Mouse (Mus musculus): ENCODE measurements around the gene Olfr312.
A peak's percentile ranks its signal among the peaks of the same experiment; 100 is the strongest.
"Not testable (repeated sequence)": the region's sequence is repeated elsewhere in the genome, so short reads cannot be mapped to it uniquely, and the experiment has no call there.

Gene Olfr312

DNA sequence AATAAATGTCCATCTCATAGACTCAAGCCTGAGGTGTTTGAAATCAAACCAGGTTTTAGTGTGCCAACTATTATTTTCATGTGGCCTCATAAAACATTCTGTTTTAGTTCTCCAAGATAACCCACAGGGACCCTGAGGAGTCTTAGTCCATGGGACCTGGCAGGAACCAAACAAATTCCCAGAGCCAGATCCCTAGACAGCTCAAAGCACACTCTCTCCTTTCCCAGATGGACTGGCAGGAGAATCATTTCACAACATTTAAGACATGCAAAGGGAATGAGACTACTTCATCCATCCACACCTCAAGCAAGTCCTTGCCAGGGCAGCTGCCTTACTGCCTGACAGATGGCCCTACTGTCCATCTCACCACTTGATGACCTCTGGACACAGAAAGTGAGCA is at the start of gene Olfr312:
Olfr312 (plus strand) TSS at position 301 of the 400 bp plus-strand sequence.
- DNase-seq (ENCODE audit: low spot score), result not testable (repeated sequence)

- DNase-seq (ENCODE audit: low spot score), result no peak
Observed at GRCm38 (mm10) chr11:58782480-58783089, 46.5 kb upstream of the Olfr312 start, which contains the start of gene Olfr314. Olfr314 (plus strand) TSS chr11:58782952.

DNA sequence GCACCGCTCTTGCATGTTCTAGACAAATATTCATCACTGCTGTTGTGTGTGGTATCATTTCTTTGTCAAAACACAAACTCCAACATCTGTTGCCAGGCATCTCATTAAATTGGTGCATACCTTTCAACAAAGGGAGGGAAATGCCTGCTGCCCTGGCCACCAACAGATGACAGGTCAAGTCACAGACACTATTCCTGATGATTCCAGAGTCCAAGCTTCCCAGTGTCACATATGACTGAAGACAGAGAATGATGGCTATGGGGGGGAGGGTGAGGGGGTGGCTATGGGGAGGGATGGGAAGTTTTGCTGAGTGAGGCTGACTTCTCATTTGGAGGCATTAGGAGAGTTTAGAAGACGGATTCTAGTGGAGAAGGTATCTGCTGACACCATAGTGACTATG is 44.9 kb upstream of the Olfr312 start:
- no peak for DNase-seq (ENCODE audit: low spot score)

GRCm38 (mm10) chr11:58787651-58788050 is 41.4 kb upstream of the Olfr312 start:
- no peak for DNase-seq (ENCODE audit: low spot score)

GRCm38 (mm10) chr11:58788346-58788745 is 40.7 kb upstream of the Olfr312 start:
- no peak for DNase-seq (ENCODE audit: low spot score)

DNA sequence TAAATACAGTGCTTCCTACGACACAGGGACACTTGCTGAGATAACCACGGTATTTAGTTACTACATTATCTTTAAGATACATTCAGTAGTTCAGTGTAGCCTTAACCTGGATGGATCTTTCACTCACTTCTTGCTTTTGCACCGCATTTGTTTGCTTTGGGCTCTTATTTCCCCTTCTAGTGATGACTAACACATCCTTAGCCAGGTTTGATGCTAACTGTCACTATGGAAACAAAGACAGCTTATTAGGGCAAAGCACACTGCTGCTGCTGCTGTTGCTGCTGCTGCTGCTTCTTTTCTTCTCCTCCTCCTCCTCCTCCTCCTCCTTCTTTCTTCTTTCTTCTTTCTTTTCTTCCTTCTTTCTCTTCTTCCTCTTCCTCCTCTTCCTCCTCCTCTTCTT is 39.5 kb upstream of the Olfr312 start:
- DNase-seq (ENCODE audit: low spot score), result no peak

GRCm38 (mm10) chr11:58790053-58790452 is 39.0 kb upstream of the Olfr312 start:
- DNase-seq (ENCODE audit: low spot score), result no peak

DNA sequence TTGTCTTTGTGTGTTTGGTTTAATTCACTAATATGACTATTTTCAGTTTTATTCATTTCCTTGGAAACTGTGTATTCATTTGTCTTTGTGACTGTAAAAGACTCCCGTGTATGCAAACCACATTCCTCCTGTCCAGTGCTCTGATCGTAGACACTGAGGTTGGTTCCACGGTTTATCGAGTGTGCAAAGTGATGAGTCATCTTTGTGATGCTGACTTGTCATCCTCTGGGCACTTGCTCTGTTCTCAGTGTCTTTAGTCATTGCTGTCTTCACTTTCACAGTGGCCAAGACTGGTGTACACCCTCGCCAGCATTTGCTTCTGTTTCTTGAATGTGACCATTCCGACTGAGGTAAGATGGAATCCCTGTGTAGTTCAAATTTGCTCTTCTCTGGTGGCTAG is 38.4 kb upstream of the Olfr312 start:
- DNase-seq (ENCODE audit: low spot score), result no peak

DNA sequence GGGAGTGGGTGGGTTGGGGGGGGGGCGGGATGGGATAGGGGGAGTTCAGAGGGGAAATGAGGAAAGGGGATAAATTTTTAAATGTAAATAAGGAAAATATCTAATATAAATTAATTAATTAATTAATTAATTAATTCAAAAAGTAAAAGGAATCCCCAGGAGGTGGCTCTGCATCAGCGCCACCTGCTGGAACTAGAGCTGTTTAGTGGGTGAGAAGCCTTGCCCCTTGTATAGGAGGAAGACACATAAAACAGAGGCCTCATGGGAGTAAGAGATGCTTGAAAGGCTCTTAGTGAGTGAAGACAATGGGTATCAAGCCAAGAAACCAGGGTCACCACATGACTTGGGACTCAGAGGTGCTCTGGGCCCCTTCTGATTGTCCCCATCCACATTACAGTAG is 33.2 kb upstream of the Olfr312 start:
- DNase-seq (ENCODE audit: low spot score), result no peak

DNA sequence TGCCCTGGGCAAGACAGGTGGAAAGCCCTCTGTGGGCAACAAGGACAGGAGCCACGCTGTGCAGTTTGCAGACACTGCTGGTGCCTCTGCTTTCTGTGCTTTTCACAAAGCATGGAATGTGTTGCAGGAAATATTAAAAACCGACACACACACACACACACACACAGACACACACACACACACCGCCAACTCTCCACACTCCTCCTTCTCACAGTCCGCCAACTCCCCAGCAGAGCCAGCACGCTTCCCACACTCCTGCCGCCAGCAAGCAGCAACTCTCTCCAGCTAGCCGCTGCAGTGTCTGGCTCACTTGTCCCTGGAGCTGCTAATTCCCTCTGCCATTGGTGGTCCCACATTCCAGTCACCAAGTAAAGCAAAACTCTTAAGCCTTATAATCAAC is 32.2 kb upstream of the Olfr312 start:
- DNase-seq (ENCODE audit: low spot score), result no peak

GRCm38 (mm10) chr11:58799747-58800146 is 29.3 kb upstream of the Olfr312 start:
- DNase-seq (ENCODE audit: low spot score), result no peak

GRCm38 (mm10) chr11:58801558-58802228 is 27.3 kb upstream of the Olfr312 start, which contains the start of gene Fam183b:
Fam183b (minus strand) TSS chr11:58801960.
- DNase-seq (ENCODE audit: low spot score), result no peak

DNA sequence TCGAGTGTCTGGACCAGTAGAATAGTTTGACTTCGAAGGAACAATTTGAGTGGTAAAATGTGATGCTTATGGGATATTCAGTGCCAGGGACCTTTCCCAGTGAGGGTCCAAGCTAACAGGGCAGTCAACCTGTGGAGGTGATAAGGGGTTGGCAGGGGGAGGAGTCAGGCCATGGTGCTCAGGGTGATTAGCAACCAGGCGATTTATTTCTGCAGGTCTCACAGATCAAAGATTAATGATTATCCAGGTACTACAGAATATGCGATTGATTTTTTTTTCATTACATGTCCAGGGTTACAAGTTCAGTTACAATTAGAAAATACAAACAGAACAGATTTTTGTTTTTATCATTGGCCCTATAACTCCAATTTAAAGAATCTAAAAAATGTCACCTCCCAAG is 25.2 kb upstream of the Olfr312 start:
- no peak for DNase-seq (ENCODE audit: low spot score)

- no peak for DNase-seq (ENCODE audit: low spot score)
Observed at GRCm38 (mm10) chr11:58804393-58804792, 24.6 kb upstream of the Olfr312 start.

DNA sequence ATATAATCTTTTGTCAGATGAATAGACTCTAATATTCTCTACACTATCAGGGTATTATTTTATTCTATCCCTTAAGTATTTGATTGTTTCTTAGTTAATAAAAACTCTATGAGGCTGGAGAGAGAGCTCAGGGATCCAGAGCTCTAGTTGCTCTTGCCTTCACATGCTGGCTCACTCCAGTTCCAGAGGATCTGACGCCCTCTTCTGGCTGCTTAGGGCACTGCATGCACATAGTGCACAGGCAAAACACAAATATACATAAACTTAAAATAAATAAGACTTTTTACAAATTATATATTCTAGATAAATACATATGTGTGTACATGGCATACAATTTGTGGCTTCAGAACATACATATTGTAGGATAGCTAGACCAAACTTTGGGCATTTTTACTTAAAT is 17.0 kb upstream of the Olfr312 start:
- no peak for DNase-seq (ENCODE audit: low spot score)

DNA sequence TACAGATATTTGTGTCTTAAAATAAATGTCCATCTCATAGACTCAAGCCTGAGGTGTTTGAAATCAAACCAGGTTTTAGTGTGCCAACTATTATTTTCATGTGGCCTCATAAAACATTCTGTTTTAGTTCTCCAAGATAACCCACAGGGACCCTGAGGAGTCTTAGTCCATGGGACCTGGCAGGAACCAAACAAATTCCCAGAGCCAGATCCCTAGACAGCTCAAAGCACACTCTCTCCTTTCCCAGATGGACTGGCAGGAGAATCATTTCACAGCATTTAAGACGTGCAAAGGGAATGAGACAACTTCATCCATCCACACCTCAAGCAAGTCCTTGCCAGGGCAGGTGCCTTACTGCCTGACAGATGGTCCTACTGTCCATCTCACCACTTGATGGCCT is 14.3 kb upstream of the Olfr312 start, which contains the start of gene Olfr313:
Olfr313 (plus strand) TSS at position 301 of the 400 bp plus-strand sequence.
- DNase-seq (ENCODE audit: low spot score), result not testable (repeated sequence)

GRCm38 (mm10) chr11:58815676-58816075 is 13.4 kb upstream of the Olfr312 start:
- DNase-seq (ENCODE audit: low spot score), result no peak

DNA sequence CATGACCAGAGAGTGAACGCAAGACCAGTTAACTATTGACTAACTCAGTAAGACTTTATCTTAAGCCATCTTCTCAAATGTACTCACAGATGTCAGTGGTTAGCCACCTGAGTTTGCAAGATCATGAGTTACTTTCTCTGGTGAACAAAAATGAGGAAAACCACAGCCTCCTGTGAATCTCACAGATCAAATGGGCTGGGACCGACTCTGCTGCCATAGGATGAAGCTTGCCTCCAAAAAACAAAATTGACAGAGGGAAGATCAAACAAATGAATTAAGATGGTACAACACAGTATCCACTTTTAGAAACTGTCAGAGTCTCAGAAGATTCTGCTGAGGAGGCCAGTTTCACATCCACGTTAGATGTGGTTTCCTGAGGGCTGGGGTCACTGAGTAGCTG is 727 bp downstream of the Olfr312 start:
- no peak for DNase-seq (ENCODE audit: low spot score)

DNA sequence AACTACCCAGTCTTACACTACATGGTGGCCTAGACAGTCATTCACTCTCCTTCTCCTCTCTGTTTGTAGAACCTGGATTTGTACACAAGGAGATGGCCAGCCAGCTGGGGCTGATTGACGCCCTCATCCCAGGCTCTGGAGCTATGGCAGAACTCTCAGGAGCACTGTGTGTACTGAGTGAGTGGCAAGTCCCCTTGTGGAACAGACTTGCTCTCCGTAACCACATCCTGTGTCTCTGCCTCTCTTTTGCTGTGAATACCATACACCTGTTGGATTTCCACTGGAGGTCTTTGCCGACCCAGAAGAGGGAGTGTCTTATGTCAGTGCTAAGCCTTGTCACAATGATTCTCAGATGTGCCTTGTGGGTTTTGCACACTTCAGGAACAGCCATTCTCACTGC is 3.5 kb downstream of the Olfr312 start:
- DNase-seq (ENCODE audit: low spot score), result not testable (repeated sequence)

- not testable (repeated sequence) for DNase-seq (ENCODE audit: low spot score)
Observed at GRCm38 (mm10) chr11:58838951-58839350, 9.9 kb downstream of the Olfr312 start, which contains the start of gene Olfr311. Olfr311 (plus strand) TSS chr11:58839251.

- peak; percentile 84 for DNase-seq (ENCODE audit: low spot score)
Observed at GRCm38 (mm10) chr11:58846919-58847461, 18.0 kb downstream of the Olfr312 start, which contains the start of gene Gm12258. Gm12258 (plus strand) TSS chr11:58847158.

GRCm38 (mm10) chr11:58847636-58848035 is 18.6 kb downstream of the Olfr312 start:
- DNase-seq (ENCODE audit: low spot score), result no peak

DNA sequence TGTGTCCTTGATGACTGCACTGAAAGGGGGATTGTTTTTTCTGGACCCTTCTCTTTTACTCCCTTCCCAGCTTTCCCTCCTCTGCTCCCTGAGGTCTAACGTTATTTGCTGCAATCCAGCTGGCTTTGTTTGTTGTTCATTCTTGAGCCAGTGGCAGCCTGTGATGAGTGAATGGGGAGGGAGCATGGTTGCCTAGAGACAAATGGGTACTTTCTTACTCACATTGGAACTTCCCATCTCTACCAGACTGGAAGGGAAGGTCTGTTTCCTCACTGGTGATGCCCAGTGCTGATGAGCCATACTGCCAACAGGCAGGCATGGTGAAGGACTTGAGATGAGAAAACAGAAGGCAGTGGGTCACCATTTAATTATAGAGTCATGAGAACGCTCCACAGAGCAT is 20.7 kb downstream of the Olfr312 start:
- no peak for DNase-seq (ENCODE audit: low spot score)
